Mouse (Mus musculus): ENCODE measurements at regions not wholly inside any gene's neighbourhood (a gene's known extent, or its start where the extent isn't known, plus 50 kb on each side); places are given as distances from the start of the nearest gene placed in this dataset.

GRCm38 (mm10) chr7:129727559-129727958 lies 135.9 kb downstream of the Wdr11 start:
- Histone ChIP-seq H3K79me2 (replicated peaks; ENCODE audit: control insufficient read depth, extremely low read depth, insufficient read depth, poor library complexity, severe bottlenecking) (no peaks in the 10 kb centered on the region), H3K27ac (ENCODE audit: insufficient read depth, low read depth) (no peak overlapping the region), H3K9me3 (replicated peaks; ENCODE audit: low read length) (no peaks in the 10 kb centered on the region), H3K9ac (ENCODE audit: insufficient read depth, low read depth) (no peak overlapping the region), H3K4me1 (ENCODE audit: control insufficient read depth in 1 of 2, insufficient read depth in 2 of 2) (peaks cover 4 to 10% of the 10 kb centered on the region in 2 experiments; a peak in 2 of 4 replicates), H3K4me3 (replicated peaks in 1 of 3; ENCODE audit: low read depth in 2 of 3, low read length in 2 of 3, poor library complexity in 1 of 3) (no peak overlapping the region), H3K27me3 (replicated peaks) (peaks cover 3% of the 10 kb centered on the region), H3K36me3 (replicated peaks in 1 of 2; ENCODE audit: control insufficient read depth in 1 of 2, insufficient read depth in 1 of 2, low read length in 1 of 2) (no peaks in the 10 kb centered on the region), H3K4me2 (ENCODE audit: insufficient read depth, low read depth, poor library complexity, severe bottlenecking) (no peak overlapping the region)
- DNase-seq (ENCODE audit: extremely low read depth) = no peak
- in situ Hi-C loops (cut with MboI; ENCODE audit: low pct_ligation_motif_present, low pct_unique_long_range_greater_than_20kb, low sequenced_read_pairs) (no loop called here), dilution Hi-C loops (cut with MboI; ENCODE audit: extremely low pct_ligation_motif_present, extremely low pct_unique_long_range_greater_than_20kb, low sequenced_read_pairs) (no loop called here)
- no peak for TF ChIP-seq MAFK (IDR thresholded peaks at IDR 0.05; ENCODE audit: insufficient replicate concordance, low read length)
- TF ChIP-seq ETS1 (conservative IDR thresholded peaks at IDR 0.05; ENCODE audit: low read depth, low read length) = no peak
- no peak for TF ChIP-seq RAD21 (IDR thresholded peaks at IDR 0.05; ENCODE audit: low read depth, low read length)

GRCm38 (mm10) chr7:129729709-129730238 lies 138.1 kb downstream of the Wdr11 start:
- dilution Hi-C loops (cut with MboI; ENCODE audit: extremely low pct_ligation_motif_present, extremely low pct_unique_long_range_greater_than_20kb, low sequenced_read_pairs) = no loop called here
- H3K4me3 ChIP-seq (replicated peaks in 1 of 3; ENCODE audit: low read depth in 2 of 3, low read length in 2 of 3, poor library complexity in 1 of 3) = no peak overlapping the region

GRCm38 (mm10) chr7:129730785-129731352 lies 139.2 kb downstream of the Wdr11 start:
- Histone ChIP-seq H3K79me2 (replicated peaks; ENCODE audit: control insufficient read depth, extremely low read depth, insufficient read depth, poor library complexity, severe bottlenecking) (no peaks in the 10 kb centered on the region), H3K27ac (ENCODE audit: insufficient read depth, low read depth) (no peak overlapping the region; the same call in 1 of the 2 replicates), H3K4me3 (replicated peaks in 1 of 3; ENCODE audit: low read depth in 2 of 3, low read length in 2 of 3, poor library complexity in 1 of 3) (no peak overlapping the region), H3K36me3 (replicated peaks in 1 of 2; ENCODE audit: control insufficient read depth in 1 of 2, insufficient read depth in 1 of 2, low read length in 1 of 2) (peaks cover 3 to 4% of the 10 kb centered on the region in 2 experiments), H3K27me3 (replicated peaks) (no peaks in the 10 kb centered on the region), H3K4me1 (ENCODE audit: control insufficient read depth in 1 of 2, insufficient read depth in 2 of 2) (peaks cover 4 to 10% of the 10 kb centered on the region in 2 experiments; a peak in 2 of 4 replicates), H3K9me3 (replicated peaks; ENCODE audit: low read length) (peaks cover 2% of the 10 kb centered on the region), H3K4me2 (ENCODE audit: insufficient read depth, low read depth, poor library complexity, severe bottlenecking) (no peak overlapping the region), H3K9ac (ENCODE audit: insufficient read depth, low read depth) (no peak overlapping the region)
- DNase-seq (ENCODE audit: extremely low read depth) = peak; percentile 34
- dilution Hi-C loops (cut with MboI; ENCODE audit: extremely low pct_ligation_motif_present, extremely low pct_unique_long_range_greater_than_20kb, low sequenced_read_pairs) (no loop called here), in situ Hi-C loops (cut with MboI; ENCODE audit: low pct_ligation_motif_present, low pct_unique_long_range_greater_than_20kb, low sequenced_read_pairs) (no loop called here)
- TF ChIP-seq MEF2A (IDR thresholded peaks at IDR 0.05; ENCODE audit: borderline replicate concordance, low read depth, low read length) (0 out of 2 replicates have a peak, but pooled peaks have one; percentile 8), BHLHE40 (IDR thresholded peaks at IDR 0.05; ENCODE audit: low read depth, low read length) (0 out of 2 replicates have a peak, but pooled peaks have one; percentile 27), GABPA (IDR thresholded peaks at IDR 0.05; ENCODE audit: insufficient replicate concordance, low read depth, low read length) (no peak), ETS1 (conservative IDR thresholded peaks at IDR 0.05; ENCODE audit: low read depth, low read length) (peak; percentile 49; the same call in 1 of the 2 replicates), ZNF384 (IDR thresholded peaks at IDR 0.05; ENCODE audit: low read depth, low read length) (peak; percentile 74), TCF12 (IDR thresholded peaks at IDR 0.05; ENCODE audit: low read depth, low read length) (peak; percentile 39; the same call in 1 of the 2 replicates), RCOR1 (conservative IDR thresholded peaks at IDR 0.05; ENCODE audit: low read depth, low read length) (no peak), UBTF (IDR thresholded peaks at IDR 0.05; ENCODE audit: low read depth, low read length) (no peak), SIN3A (IDR thresholded peaks at IDR 0.05; ENCODE audit: low read length) (no peak), KAT2A (IDR thresholded peaks at IDR 0.05; ENCODE audit: insufficient replicate concordance, low read length) (no peak), ELF1 (IDR thresholded peaks at IDR 0.05; ENCODE audit: low read depth, low read length) (0 out of 2 replicates have a peak, but pooled peaks have one; percentile 31), HCFC1 (IDR thresholded peaks at IDR 0.05; ENCODE audit: low read depth, low read length) (no peak)

More at GRCm38 (mm10) chr7:129729709-129730238, 138.1 kb downstream of the Wdr11 start:
- in situ Hi-C loops (cut with MboI; ENCODE audit: low pct_ligation_motif_present, low pct_unique_long_range_greater_than_20kb, low sequenced_read_pairs) = no loop called here
- H3K4me1 ChIP-seq (ENCODE audit: control insufficient read depth in 1 of 2, insufficient read depth in 2 of 2) = peaks cover 4 to 10% of the 10 kb centered on the region in 2 experiments; a peak in 2 of 4 replicates
- no peak overlapping the region for H3K9ac ChIP-seq (ENCODE audit: insufficient read depth, low read depth)
- DNase-seq (ENCODE audit: extremely low read depth) = no peak
- H3K79me2 ChIP-seq (replicated peaks; ENCODE audit: control insufficient read depth, extremely low read depth, insufficient read depth, poor library complexity, severe bottlenecking) = no peaks in the 10 kb centered on the region
- peaks cover 2% of the 10 kb centered on the region for H3K9me3 ChIP-seq (replicated peaks; ENCODE audit: low read length)
- H3K27ac ChIP-seq (ENCODE audit: insufficient read depth, low read depth) = no peak overlapping the region
- no peaks in the 10 kb centered on the region for H3K27me3 ChIP-seq (replicated peaks)
- peaks cover 3 to 4% of the 10 kb centered on the region in 2 experiments for H3K36me3 ChIP-seq (replicated peaks in 1 of 2; ENCODE audit: control insufficient read depth in 1 of 2, insufficient read depth in 1 of 2, low read length in 1 of 2)
- H3K4me2 ChIP-seq (ENCODE audit: insufficient read depth, low read depth, poor library complexity, severe bottlenecking) = no peak overlapping the region
- no peak for TF ChIP-seq PAX5 (IDR thresholded peaks at IDR 0.05; ENCODE audit: low read length)
- no peak for TF ChIP-seq USF2 (conservative IDR thresholded peaks at IDR 0.05; ENCODE audit: low read depth, low read length)
- TF ChIP-seq ZKSCAN1 (IDR thresholded peaks at IDR 0.05; ENCODE audit: borderline replicate concordance, low read depth, low read length) = no peak
- TF ChIP-seq NELFE (IDR thresholded peaks at IDR 0.05; ENCODE audit: low read depth, low read length) = no peak
- TF ChIP-seq POLR2A (IDR thresholded peaks at IDR 0.05; ENCODE audit: low read depth, low read length) = no peak
- TF ChIP-seq ELF1 (IDR thresholded peaks at IDR 0.05; ENCODE audit: low read depth, low read length) = no peak
- no peak for TF ChIP-seq KAT2A (IDR thresholded peaks at IDR 0.05; ENCODE audit: insufficient replicate concordance, low read length)
- no peak for TF ChIP-seq JUND (conservative IDR thresholded peaks at IDR 0.05; ENCODE audit: low read depth, low read length)
- no peak for TF ChIP-seq MAZ (IDR thresholded peaks at IDR 0.05; ENCODE audit: low read depth, low read length)
- TF ChIP-seq BHLHE40 (IDR thresholded peaks at IDR 0.05; ENCODE audit: low read depth, low read length) = no peak

Data from CH12.LX (cell line).